Mouse (Mus musculus) heart, postnatal 36 days (tissue): ENCODE measurements at regions not wholly inside any gene's neighbourhood (a gene's known extent, or its start where the extent isn't known, plus 50 kb on each side); places are given as distances from the start of the nearest gene placed in this dataset.

Experiments used
- DNase-seq, 2 experiments: peaks; one replicate each; pipeline ENCODE4 v3.0.0; 2021 to 2022
- intact Hi-C: fragments of 180-260 bp; cut with DNase I; formaldehyde crosslinking; loops from one replicate; pipeline ENCODE4 v1.15.1; 2025

GRCm38 (mm10) chrX:107477066-107477465, 73.9 kb upstream of the Itm2a start:
- DNase-seq: peak; percentile 14 to 15
- intact Hi-C loops: loop anchor here (2.0 kb wide), 1 partner anchor 682 kb away; no protein-coding TSS in a partner anchor

- no peak for DNase-seq
- intact Hi-C loops: no loop called here
Observed at GRCm38 (mm10) chrX:107469242-107469641, 66.1 kb upstream of the Itm2a start.
